Mouse (Mus musculus): Measurements from ENCODE around the gene Clcn7. TPM values are rescaled to one million over a fixed set of nuclear protein-coding genes. Genes with fewer than 3 reads are reported as not detected.
"Not testable (repeated sequence)": the region's sequence is repeated elsewhere in the genome, so short reads cannot be mapped to it uniquely, and the experiment has no call there.

The Clcn7 gene
- polyA plus RNA-seq, 1 experiment from 2014 or later: 23.1 TPM

GRCm38 (mm10) chr17:25111739-25112422 lies 21.3 kb upstream of the Clcn7 start:
- DNase-seq (ENCODE audit: low spot score): no peak
- Histone ChIP-seq H3K4me1 (peaks cover 21% of the 10 kb centered on the region), H3K27ac (replicated peaks) (no peak overlapping the region), H3K4me3 (no peak overlapping the region), H3K9me3 (replicated peaks) (no peaks in the 10 kb centered on the region), H3K36me3 (peaks cover 74% of the 10 kb centered on the region), H3K27me3 (ENCODE audit: low read depth, poor library complexity, severe bottlenecking) (no peaks in the 10 kb centered on the region)
- WGBS: 93% methylated on average over 8 of the region's 8 CpGs

- peaks cover 68% of the 10 kb centered on the region for H3K36me3 ChIP-seq
- no peaks in the 10 kb centered on the region for H3K9me3 ChIP-seq (replicated peaks)
- no peaks in the 10 kb centered on the region for H3K27me3 ChIP-seq (ENCODE audit: low read depth, poor library complexity, severe bottlenecking)
- 90% methylated on average over 3 of the region's 3 CpGs for WGBS
- H3K27ac ChIP-seq (replicated peaks): no peak overlapping the region
- peaks cover 21% of the 10 kb centered on the region for H3K4me1 ChIP-seq
- H3K4me3 ChIP-seq: no peak overlapping the region
- DNase-seq (ENCODE audit: low spot score): no peak
Observed at GRCm38 (mm10) chr17:25112423-25112810, 20.8 kb upstream of the Clcn7 start.

GRCm38 (mm10) chr17:25114908-25115645 lies 18.1 kb upstream of the Clcn7 start:
- Histone ChIP-seq H3K27me3 (ENCODE audit: low read depth, poor library complexity, severe bottlenecking) (no peaks in the 10 kb centered on the region), H3K9me3 (replicated peaks) (no peaks in the 10 kb centered on the region), H3K36me3 (peaks cover 42% of the 10 kb centered on the region), H3K27ac (replicated peaks) (peak overlapping the region; percentile 95), H3K4me3 (peak overlapping the region; percentile 66), H3K4me1 (peaks cover 21% of the 10 kb centered on the region)
- DNase-seq (ENCODE audit: low spot score): no peak
- 16% methylated on average over 23 of the region's 23 CpGs for WGBS

GRCm38 (mm10) chr17:25115664-25116432 lies 17.3 kb upstream of the Clcn7 start, which contains the start of gene Telo2:
Telo2 (minus strand) TSS chr17:25115967.
- no peaks in the 10 kb centered on the region for H3K27me3 ChIP-seq (ENCODE audit: low read depth, poor library complexity, severe bottlenecking)
- WGBS: 5% methylated on average over 40 of the region's 40 CpGs
- no peaks in the 10 kb centered on the region for H3K9me3 ChIP-seq (replicated peaks)

GRCm38 (mm10) chr17:25117263-25117662 lies 15.9 kb upstream of the Clcn7 start:
- H3K27ac ChIP-seq (replicated peaks): no peak overlapping the region
- peaks cover 20% of the 10 kb centered on the region for H3K36me3 ChIP-seq
- DNase-seq (ENCODE audit: low spot score): no peak
- no peaks in the 10 kb centered on the region for H3K9me3 ChIP-seq (replicated peaks)
- peaks cover 21% of the 10 kb centered on the region for H3K4me1 ChIP-seq
- no peak overlapping the region for H3K4me3 ChIP-seq
- 32% methylated on average over 4 of the region's 4 CpGs for WGBS
- no peaks in the 10 kb centered on the region for H3K27me3 ChIP-seq (ENCODE audit: low read depth, poor library complexity, severe bottlenecking)

More at GRCm38 (mm10) chr17:25115664-25116432, 17.3 kb upstream of the Clcn7 start, which contains the start of gene Telo2:
- H3K4me3 ChIP-seq: peak within 1 kb of the TSS; percentile 66
- peaks cover 21% of the 10 kb centered on the region for H3K4me1 ChIP-seq
- peak; percentile 92 for DNase-seq (ENCODE audit: low spot score)
- peak within 1 kb of the TSS; percentile 95 for H3K27ac ChIP-seq (replicated peaks)
- H3K36me3 ChIP-seq: peaks cover 34% of the 10 kb centered on the region

GRCm38 (mm10) chr17:25120406-25120805 lies 12.8 kb upstream of the Clcn7 start, which contains the start of gene Ptx4:
Ptx4 (plus strand) TSS chr17:25120760.
- H3K4me1 ChIP-seq: peaks cover 8% of the 10 kb centered on the region
- no peaks in the 10 kb centered on the region for H3K9me3 ChIP-seq (replicated peaks)
- peaks cover 3% of the 10 kb centered on the region; the same call in 1 of the 2 replicates for H3K27me3 ChIP-seq (ENCODE audit: low read depth, poor library complexity, severe bottlenecking)
- H3K36me3 ChIP-seq: no peaks in the 10 kb centered on the region
- H3K4me3 ChIP-seq: no peak within 1 kb of the TSS
- H3K27ac ChIP-seq (replicated peaks): no peak within 1 kb of the TSS
- 53% methylated on average over 3 of the region's 3 CpGs for WGBS
- DNase-seq (ENCODE audit: low spot score): no peak

- DNase-seq (ENCODE audit: low spot score): no peak
- Histone ChIP-seq H3K4me1 (peaks cover 3% of the 10 kb centered on the region; the same call in 1 of the 2 replicates), H3K27me3 (ENCODE audit: low read depth, poor library complexity, severe bottlenecking) (peaks cover 3% of the 10 kb centered on the region; the same call in 1 of the 2 replicates), H3K36me3 (no peaks in the 10 kb centered on the region), H3K9me3 (replicated peaks) (no peaks in the 10 kb centered on the region), H3K4me3 (no peak overlapping the region), H3K27ac (replicated peaks) (no peak overlapping the region)
- WGBS: 28% methylated on average over 7 of the region's 7 CpGs
Observed at GRCm38 (mm10) chr17:25123979-25124378, 9.2 kb upstream of the Clcn7 start.

GRCm38 (mm10) chr17:25125442-25126060 lies 7.6 kb upstream of the Clcn7 start:
- not testable (repeated sequence) for H3K27me3 ChIP-seq (ENCODE audit: low read depth, poor library complexity, severe bottlenecking); H3K4me1 ChIP-seq; DNase-seq (ENCODE audit: low spot score); H3K36me3 ChIP-seq; H3K27ac ChIP-seq (replicated peaks); H3K9me3 ChIP-seq (replicated peaks); H3K4me3 ChIP-seq
- WGBS: 68% methylated on average over 3 of the region's 3 CpGs

GRCm38 (mm10) chr17:25127079-25127478 lies 6.1 kb upstream of the Clcn7 start:
- Histone ChIP-seq H3K27me3 (ENCODE audit: low read depth, poor library complexity, severe bottlenecking) (peaks cover 3% of the 10 kb centered on the region; the same call in 1 of the 2 replicates), H3K9me3 (replicated peaks) (no peaks in the 10 kb centered on the region), H3K27ac (replicated peaks) (no peak overlapping the region), H3K4me3 (no peak overlapping the region), H3K36me3 (no peaks in the 10 kb centered on the region), H3K4me1 (peaks cover 3% of the 10 kb centered on the region; the same call in 1 of the 2 replicates)
- no peak for DNase-seq (ENCODE audit: low spot score)
- WGBS: 64% methylated on average over 8 of the region's 8 CpGs

- no peaks in the 10 kb centered on the region for H3K9me3 ChIP-seq (replicated peaks)
- H3K27ac ChIP-seq (replicated peaks): no peak overlapping the region
- H3K4me1 ChIP-seq: peaks cover 3% of the 10 kb centered on the region; the same call in 1 of the 2 replicates
- no peaks in the 10 kb centered on the region for H3K36me3 ChIP-seq
- H3K27me3 ChIP-seq (ENCODE audit: low read depth, poor library complexity, severe bottlenecking): peaks cover 3% of the 10 kb centered on the region; the same call in 1 of the 2 replicates
- no peak for DNase-seq (ENCODE audit: low spot score)
- WGBS: 84% methylated on average over 9 of the region's 9 CpGs
- no peak overlapping the region for H3K4me3 ChIP-seq
Observed at GRCm38 (mm10) chr17:25127681-25128080, 5.5 kb upstream of the Clcn7 start.

GRCm38 (mm10) chr17:25130060-25130459 lies 3.1 kb upstream of the Clcn7 start:
- Histone ChIP-seq H3K9me3 (replicated peaks) (no peaks in the 10 kb centered on the region), H3K4me1 (peaks cover 14% of the 10 kb centered on the region), H3K27ac (replicated peaks) (no peak overlapping the region), H3K27me3 (ENCODE audit: low read depth, poor library complexity, severe bottlenecking) (no peaks in the 10 kb centered on the region), H3K4me3 (no peak overlapping the region), H3K36me3 (no peaks in the 10 kb centered on the region)
- 93% methylated on average over 1 of the region's 1 CpGs for WGBS
- DNase-seq (ENCODE audit: low spot score): no peak

GRCm38 (mm10) chr17:25135622-25136021 lies 2.4 kb downstream of the Clcn7 start:
- DNase-seq (ENCODE audit: low spot score): no peak
- 90% methylated on average over 6 of the region's 6 CpGs for WGBS
- Histone ChIP-seq H3K36me3 (0 out of 2 replicates have a peak, but pooled peaks cover 15% of the 10 kb centered on the region), H3K4me3 (no peak overlapping the region), H3K27ac (replicated peaks) (no peak overlapping the region), H3K9me3 (replicated peaks) (no peaks in the 10 kb centered on the region), H3K27me3 (ENCODE audit: low read depth, poor library complexity, severe bottlenecking) (no peaks in the 10 kb centered on the region), H3K4me1 (peaks cover 12% of the 10 kb centered on the region)

All from midbrain, embryonic 10.5 days (tissue).